Mouse (Mus musculus): ENCODE measurements around the gene Tmem43. TPM values are rescaled to one million over a fixed set of nuclear protein-coding genes. Genes with fewer than 3 reads are reported as not detected.

Tmem43 gene
- 22.0 and 22.4 TPM in 2 replicates for polyA plus RNA-seq (2015; fragmentation: Nextera tagmentation; extraction: Ambion mirVana)

DNA sequence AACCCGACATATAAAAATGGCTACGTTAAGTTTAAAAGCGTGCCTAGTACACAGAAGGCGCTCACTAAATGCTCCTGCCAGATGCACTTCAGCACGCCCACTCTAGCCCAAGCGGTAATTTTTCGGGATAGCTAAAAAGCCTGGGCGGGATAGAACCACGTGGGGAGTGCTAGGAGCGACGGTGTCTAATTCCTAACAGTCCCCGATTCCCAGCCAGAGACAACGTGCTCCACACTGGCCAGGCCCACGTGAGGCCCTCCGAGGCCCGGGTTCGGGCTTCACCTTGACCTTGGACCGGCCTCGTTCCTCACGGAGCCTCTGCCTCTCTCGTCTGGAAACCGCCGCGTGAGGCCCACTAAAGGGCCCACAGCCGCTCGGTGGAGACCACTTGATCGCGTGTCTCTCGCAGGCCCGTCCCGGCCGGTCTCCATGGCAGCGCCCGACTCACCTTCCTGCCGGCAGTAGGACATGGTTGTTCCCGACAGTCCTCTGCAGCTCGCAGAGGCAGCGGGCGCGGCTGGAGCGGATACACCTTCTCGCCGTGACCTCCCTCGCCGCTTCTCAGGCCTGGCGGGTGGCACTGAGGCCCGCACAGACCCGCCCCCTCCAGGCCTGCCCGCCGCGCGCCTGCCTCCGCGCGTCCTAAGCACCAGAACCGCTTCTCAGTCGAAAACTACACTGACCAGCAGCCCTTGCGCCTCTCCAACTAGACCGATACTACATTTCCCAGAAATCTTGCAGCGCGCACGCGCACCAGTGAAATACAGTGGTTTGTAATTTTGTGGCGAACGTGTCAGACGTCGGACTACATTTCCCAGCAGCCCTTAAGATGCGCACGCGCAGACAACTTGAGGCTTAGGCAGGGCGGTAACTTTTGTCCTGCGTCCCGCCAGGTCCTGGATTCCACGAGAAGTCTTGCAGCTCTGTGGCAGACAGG lies at the start of gene Tmem43, which contains the start of gene Chchd4:
TSS of gene Tmem43 (plus strand) at position 836 of the 937 bp plus-strand sequence.
TSS of gene Chchd4 (minus strand) at position 679 of the 937 bp plus-strand sequence.
- ATAC-seq: peak; percentile 96
- H3K4me1 ChIP-seq (replicated peaks; ENCODE audit: control insufficient read depth, insufficient read depth, low read length): peaks cover 9% of the 10 kb centered on the region
- WGBS: under 1% methylated on average over 74 of the region's 74 CpGs
- 0 out of 2 replicates have a peak, but pooled peaks have one; percentile 19 for TF ChIP-seq CTCF (IDR thresholded peaks at IDR 0.05; ENCODE audit: low read depth)
- H3K4me3 ChIP-seq (ENCODE audit: low read depth, low read length): peak within 1 kb of the TSS; percentile 78
- H3K27me3 ChIP-seq (replicated peaks; ENCODE audit: control insufficient read depth, insufficient read depth, low read length): no peaks in the 10 kb centered on the region
- H3K36me3 ChIP-seq (ENCODE audit: control insufficient read depth, insufficient read depth): peaks cover 14% of the 10 kb centered on the region
- H3K9me3 ChIP-seq (ENCODE audit: control insufficient read depth): no peaks in the 10 kb centered on the region
- peak within 1 kb of the TSS; percentile 88 for H3K27ac ChIP-seq (ENCODE audit: low read depth, low read length)
- peak within 1 kb of the TSS; percentile 74 for H3K9ac ChIP-seq (ENCODE audit: low read depth, low read length)
- peak within 1 kb of the TSS; percentile 66 for H3K4me2 ChIP-seq (replicated peaks; ENCODE audit: low read depth)

DNA sequence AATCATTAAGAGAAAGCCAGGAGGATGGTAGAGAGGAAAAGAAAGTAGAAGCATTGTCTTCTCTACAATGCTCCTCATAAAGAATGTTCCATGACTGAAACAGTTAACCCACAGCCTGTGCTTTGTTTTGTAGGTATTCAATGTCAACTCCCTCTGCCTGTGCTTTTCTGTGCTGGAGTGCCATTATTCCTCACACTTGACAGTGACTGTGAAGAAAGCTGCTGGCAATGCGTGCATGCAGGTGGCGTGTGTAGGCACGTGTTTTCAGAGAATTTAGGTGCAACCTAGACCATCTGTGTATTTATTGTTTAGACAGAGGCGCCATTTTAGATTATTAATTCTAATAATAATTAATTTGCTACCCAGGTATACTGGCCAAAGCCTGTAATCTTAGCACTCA lies 49.4 kb upstream of the Tmem43 start:
- Histone ChIP-seq H3K4me1 (replicated peaks; ENCODE audit: control insufficient read depth, insufficient read depth, low read length) (no peaks in the 10 kb centered on the region), H3K4me2 (replicated peaks; ENCODE audit: low read depth) (no peak overlapping the region), H3K27ac (ENCODE audit: low read depth, low read length) (no peak overlapping the region), H3K9me3 (ENCODE audit: control insufficient read depth) (no peaks in the 10 kb centered on the region), H3K36me3 (ENCODE audit: control insufficient read depth, insufficient read depth) (no peaks in the 10 kb centered on the region), H3K9ac (ENCODE audit: low read depth, low read length) (no peak overlapping the region), H3K4me3 (ENCODE audit: low read depth, low read length) (no peak overlapping the region), H3K27me3 (replicated peaks; ENCODE audit: control insufficient read depth, insufficient read depth, low read length) (no peaks in the 10 kb centered on the region; the same call in 1 of the 2 replicates)
- ATAC-seq: no peak
- WGBS: 48% methylated on average over 4 of the region's 4 CpGs
- no peak for TF ChIP-seq CTCF (IDR thresholded peaks at IDR 0.05; ENCODE audit: low read depth)

DNA sequence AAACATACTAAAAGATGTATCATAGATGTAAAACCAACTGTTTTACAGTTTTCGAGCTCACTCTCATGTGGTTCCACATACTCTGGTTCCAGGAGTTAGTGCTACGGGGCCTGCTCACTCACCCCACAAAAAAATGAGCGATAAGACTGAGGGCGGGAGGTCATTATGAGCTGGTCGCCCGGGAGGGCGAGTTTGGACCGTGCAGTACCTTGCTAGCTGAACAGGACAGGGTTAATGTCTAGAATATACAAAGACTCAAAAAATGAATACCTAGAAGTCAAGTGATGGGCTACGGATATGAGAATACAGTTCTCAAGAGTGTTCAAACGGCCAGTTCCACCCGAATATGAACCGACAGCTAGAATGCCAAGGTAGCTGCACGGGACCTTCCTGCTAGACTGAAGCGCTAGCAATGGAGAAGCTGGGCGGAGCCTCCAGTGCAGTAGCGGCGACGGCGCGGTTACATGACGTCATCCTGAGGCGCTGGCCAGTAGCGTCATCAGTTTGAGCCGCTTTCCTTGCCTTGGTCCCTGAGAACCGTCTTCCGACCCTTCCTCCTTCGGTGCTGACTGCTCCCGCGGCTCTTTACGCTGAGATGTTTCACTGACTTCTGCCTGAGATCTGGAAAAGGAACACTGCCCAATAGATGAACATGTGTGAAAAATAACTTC lies 32.9 kb upstream of the Tmem43 start:
- H3K4me3 ChIP-seq (ENCODE audit: low read depth, low read length): peak overlapping the region; percentile 62
- peak overlapping the region; percentile 76 for H3K4me2 ChIP-seq (replicated peaks; ENCODE audit: low read depth)
- H3K36me3 ChIP-seq (ENCODE audit: control insufficient read depth, insufficient read depth): no peaks in the 10 kb centered on the region
- no peaks in the 10 kb centered on the region for H3K9me3 ChIP-seq (ENCODE audit: control insufficient read depth)
- no peaks in the 10 kb centered on the region for H3K4me1 ChIP-seq (replicated peaks; ENCODE audit: control insufficient read depth, insufficient read depth, low read length)
- H3K27me3 ChIP-seq (replicated peaks; ENCODE audit: control insufficient read depth, insufficient read depth, low read length): peaks cover 9% of the 10 kb centered on the region; the same call in 1 of the 2 replicates
- H3K27ac ChIP-seq (ENCODE audit: low read depth, low read length): peak overlapping the region; percentile 83
- WGBS: 2% methylated on average over 30 of the region's 30 CpGs
- no peak for TF ChIP-seq CTCF (IDR thresholded peaks at IDR 0.05; ENCODE audit: low read depth)
- ATAC-seq: peak; percentile 98
- peak overlapping the region; percentile 58 for H3K9ac ChIP-seq (ENCODE audit: low read depth, low read length)

DNA sequence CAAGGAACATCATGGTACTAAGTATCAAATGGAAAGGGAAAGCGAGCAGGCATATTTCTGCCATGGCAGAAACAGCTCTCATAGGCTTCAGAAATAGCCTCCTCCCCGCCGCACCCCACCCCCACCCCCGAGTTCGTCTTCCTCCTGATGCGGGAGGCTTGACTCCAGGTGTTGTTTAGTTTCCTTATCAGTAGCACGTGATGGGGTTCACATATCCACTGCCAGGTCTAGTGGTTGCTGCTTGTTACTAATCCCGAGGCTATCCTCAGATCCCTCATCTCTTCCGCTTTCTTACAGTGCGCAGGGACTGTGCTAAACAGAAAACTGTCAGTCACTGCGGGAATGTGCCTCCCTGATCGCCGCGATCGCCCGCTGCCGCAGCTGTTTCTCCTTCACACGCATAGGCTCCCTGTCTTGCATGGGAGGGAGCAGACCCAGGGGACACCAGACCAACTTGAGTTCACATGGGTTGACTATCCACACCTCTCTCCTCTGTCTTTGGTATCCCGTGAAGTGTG lies 32.3 kb upstream of the Tmem43 start:
- peak; percentile 89 for ATAC-seq
- Histone ChIP-seq H3K36me3 (ENCODE audit: control insufficient read depth, insufficient read depth) (no peaks in the 10 kb centered on the region), H3K9me3 (ENCODE audit: control insufficient read depth) (no peaks in the 10 kb centered on the region), H3K4me1 (replicated peaks; ENCODE audit: control insufficient read depth, insufficient read depth, low read length) (no peaks in the 10 kb centered on the region), H3K27me3 (replicated peaks; ENCODE audit: control insufficient read depth, insufficient read depth, low read length) (peaks cover 9% of the 10 kb centered on the region; the same call in 1 of the 2 replicates), H3K9ac (ENCODE audit: low read depth, low read length) (peak overlapping the region; percentile 58), H3K27ac (ENCODE audit: low read depth, low read length) (peak overlapping the region; percentile 83), H3K4me3 (ENCODE audit: low read depth, low read length) (peak overlapping the region; percentile 62), H3K4me2 (replicated peaks; ENCODE audit: low read depth) (peak overlapping the region; percentile 76)
- TF ChIP-seq CTCF (IDR thresholded peaks at IDR 0.05; ENCODE audit: low read depth): no peak
- 1% methylated on average over 19 of the region's 19 CpGs for WGBS

DNA sequence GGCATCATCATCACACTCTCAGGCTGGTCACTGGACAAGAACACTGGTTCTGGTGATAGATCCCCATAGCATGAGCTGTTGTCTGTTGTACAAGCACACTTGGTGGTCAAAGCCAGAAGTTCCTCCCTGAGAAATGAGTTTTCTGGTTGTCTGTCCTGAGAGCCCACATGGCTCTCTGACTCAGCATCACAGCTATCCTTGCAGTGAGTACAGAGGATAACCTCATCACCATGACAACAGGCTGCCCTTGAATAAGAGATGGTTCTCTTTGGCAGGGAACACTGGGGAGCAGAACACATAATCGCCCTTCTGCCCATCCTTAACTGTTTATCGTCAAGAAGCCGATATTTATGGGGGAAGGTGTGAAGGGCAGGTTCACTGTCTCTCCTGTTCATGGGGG lies 28.2 kb upstream of the Tmem43 start:
- no peaks in the 10 kb centered on the region for H3K4me1 ChIP-seq (replicated peaks; ENCODE audit: control insufficient read depth, insufficient read depth, low read length)
- no peak for TF ChIP-seq CTCF (IDR thresholded peaks at IDR 0.05; ENCODE audit: low read depth)
- 85% methylated on average over 3 of the region's 3 CpGs for WGBS
- no peaks in the 10 kb centered on the region for H3K27me3 ChIP-seq (replicated peaks; ENCODE audit: control insufficient read depth, insufficient read depth, low read length)
- no peak overlapping the region for H3K27ac ChIP-seq (ENCODE audit: low read depth, low read length)
- no peak overlapping the region for H3K9ac ChIP-seq (ENCODE audit: low read depth, low read length)
- H3K4me3 ChIP-seq (ENCODE audit: low read depth, low read length): no peak overlapping the region
- no peaks in the 10 kb centered on the region for H3K9me3 ChIP-seq (ENCODE audit: control insufficient read depth)
- H3K4me2 ChIP-seq (replicated peaks; ENCODE audit: low read depth): no peak overlapping the region
- ATAC-seq: no peak
- H3K36me3 ChIP-seq (ENCODE audit: control insufficient read depth, insufficient read depth): no peaks in the 10 kb centered on the region
